Mouse (Mus musculus): Measurements from ENCODE around the gene Ankrd22.

- TF ChIP-seq CTCF (IDR thresholded peaks at IDR 0.05): no peak
- TF ChIP-seq EP300 (IDR thresholded peaks at IDR 0.05; ENCODE audit: insufficient read depth, low read depth, low read length): no peak
- TF ChIP-seq POLR2A (IDR thresholded peaks at IDR 0.05; ENCODE audit: insufficient read depth, low read depth, low read length): no peak
Measured at GRCm38 (mm10) chr19:34165891-34166290, at the start of gene Ankrd22.
